20 mouse cellular contexts compared by ENCODE assay signal in genomic region chr3:116203942-116204341, GRCm38 (mm10). TPM values are rescaled to one million over a fixed set of nuclear protein-coding genes. Genes with fewer than 3 reads are reported as not detected.
DNase-seq lines count a peak whose midpoint lies in the region; ATAC-seq and TF ChIP-seq lines count a peak whose summit lies in the region.
"Had no signal": no experiment of that assay in that cellular context is flagged by ENCODE, and none has a peak within 500 bp of the region (broad histone marks: within the 10 kb centered on the region; RNA-seq: fewer than 3 reads in every experiment).

No protein-coding gene starts in this region.

- DNase-seq in lung, postnatal 25 days (ENCODE audit: low spot score): no peak
- DNase-seq in yolk sac, embryonic 10.5 days (ENCODE audit: low spot score): peak; percentile 13
- DNase-seq: adrenal gland, adult 2 months; cerebellum, adult 11 months; cerebellum, adult 9-11 months; forebrain, postnatal 0 days; gastrocnemius, postnatal 36 days had no signal

- peaks cover 7% of the 10 kb centered on the region for H3K4me1 ChIP-seq in intestine, embryonic 15.5 days (replicated peaks)
- H3K4me1 ChIP-seq in intestine, postnatal 0 days (replicated peaks; ENCODE audit: control insufficient read depth, insufficient read depth, low read length): no peaks in the 10 kb centered on the region
- peaks cover 13% of the 10 kb centered on the region for H3K4me1 ChIP-seq in lung, embryonic 15.5 days
- H3K4me1 ChIP-seq in kidney, embryonic 15.5 days: peaks cover 34% of the 10 kb centered on the region
- H3K4me1 ChIP-seq in forebrain, embryonic 13.5 days: no peaks in the 10 kb centered on the region
- H3K4me1 ChIP-seq: hindbrain, embryonic 15.5 days; liver, embryonic 12.5 days had no signal

- H3K27ac ChIP-seq in intestine, embryonic 15.5 days: no peak overlapping the region
- no peak overlapping the region for H3K27ac ChIP-seq in intestine, postnatal 0 days (ENCODE audit: low read depth, low read length)
- H3K27ac ChIP-seq in lung, embryonic 15.5 days: peak overlapping the region; percentile 88
- peak overlapping the region; percentile 86 for H3K27ac ChIP-seq in kidney, embryonic 15.5 days
- H3K27ac ChIP-seq in forebrain, embryonic 13.5 days: no peak overlapping the region
- H3K27ac ChIP-seq: embryonic facial prominence, embryonic 10.5 days; hindbrain, embryonic 15.5 days; limb, embryonic 12.5 days; liver, embryonic 12.5 days; neural tube, embryonic 15.5 days had no signal

- H3K9me3 ChIP-seq in intestine, embryonic 15.5 days: no peaks in the 10 kb centered on the region
- no peaks in the 10 kb centered on the region for H3K9me3 ChIP-seq in intestine, postnatal 0 days (ENCODE audit: control insufficient read depth)
- no peaks in the 10 kb centered on the region for H3K9me3 ChIP-seq in lung, embryonic 15.5 days
- H3K9me3 ChIP-seq in kidney, embryonic 15.5 days (replicated peaks): no peaks in the 10 kb centered on the region
- H3K9me3 ChIP-seq in forebrain, embryonic 13.5 days (replicated peaks): no peaks in the 10 kb centered on the region
- H3K9me3 ChIP-seq: embryonic facial prominence, embryonic 10.5 days; hindbrain, embryonic 15.5 days; limb, embryonic 12.5 days; liver, embryonic 12.5 days; neural tube, embryonic 15.5 days had no signal

- no peak overlapping the region for H3K4me3 ChIP-seq in intestine, embryonic 15.5 days (replicated peaks)
- H3K4me3 ChIP-seq in intestine, postnatal 0 days (ENCODE audit: low read depth, low read length): no peak overlapping the region
- no peak overlapping the region for H3K4me3 ChIP-seq in lung, embryonic 15.5 days
- no peak overlapping the region for H3K4me3 ChIP-seq in kidney, embryonic 15.5 days (replicated peaks)
- no peak overlapping the region for H3K4me3 ChIP-seq in forebrain, embryonic 13.5 days
- H3K4me3 ChIP-seq: embryonic facial prominence, embryonic 10.5 days; hindbrain, embryonic 15.5 days; limb, embryonic 12.5 days; liver, embryonic 12.5 days; neural tube, embryonic 15.5 days had no signal

- TF ChIP-seq CTCF in intestine, postnatal 0 days (IDR thresholded peaks at IDR 0.05; ENCODE audit: low read depth): no peak

- ATAC-seq in intestine, embryonic 15.5 days: peak; percentile 28; the same call in 1 of the 2 replicates
- ATAC-seq in intestine, postnatal 0 days: no peak
- no peak for ATAC-seq in lung, embryonic 15.5 days (ENCODE audit: borderline replicate concordance, extremely low read depth, low FRiP score, low TSS enrichment)
- peak; percentile 47 for ATAC-seq in kidney, embryonic 15.5 days (replicated peaks; ENCODE audit: low FRiP score)
- ATAC-seq in forebrain, embryonic 13.5 days: no peak
- ATAC-seq: CD4-positive, CD25-positive, alpha-beta regulatory T cell, adult 4 months; forebrain, postnatal 0 days; liver, embryonic 12.5 days; lung, postnatal 0 days had no signal

- 33% methylated on average over 3 of the region's 3 CpGs for WGBS in intestine, embryonic 15.5 days
- 18% methylated on average over 3 of the region's 3 CpGs for WGBS in intestine, postnatal 0 days
- whole genome bisulfite sequencing in lung, embryonic 15.5 days: 37% methylated on average over 3 of the region's 3 CpGs
- 46% methylated on average over 3 of the region's 3 CpGs for WGBS in kidney, embryonic 15.5 days
- WGBS in forebrain, embryonic 13.5 days: 70% methylated on average over 3 of the region's 3 CpGs

- no peak overlapping the region for H3K4me2 ChIP-seq in intestine, embryonic 15.5 days (replicated peaks)
- H3K4me2 ChIP-seq in intestine, postnatal 0 days (replicated peaks; ENCODE audit: low read depth): no peak overlapping the region
- H3K4me2 ChIP-seq in lung, embryonic 15.5 days: no peak overlapping the region
- no peak overlapping the region for H3K4me2 ChIP-seq in kidney, embryonic 15.5 days
- no peak overlapping the region for H3K4me2 ChIP-seq in forebrain, embryonic 13.5 days
- H3K4me2 ChIP-seq: hindbrain, embryonic 15.5 days; limb, embryonic 12.5 days; liver, embryonic 12.5 days; midbrain, embryonic 11.5 days; neural tube, embryonic 15.5 days had no signal

- H3K36me3 ChIP-seq in intestine, embryonic 15.5 days: no peaks in the 10 kb centered on the region
- no peaks in the 10 kb centered on the region for H3K36me3 ChIP-seq in intestine, postnatal 0 days (ENCODE audit: control insufficient read depth, insufficient read depth)
- H3K36me3 ChIP-seq in lung, embryonic 15.5 days: no peaks in the 10 kb centered on the region
- H3K36me3 ChIP-seq in kidney, embryonic 15.5 days: no peaks in the 10 kb centered on the region
- no peaks in the 10 kb centered on the region for H3K36me3 ChIP-seq in forebrain, embryonic 13.5 days (ENCODE audit: poor library complexity, severe bottlenecking)
- H3K36me3 ChIP-seq: embryonic facial prominence, embryonic 10.5 days; hindbrain, embryonic 15.5 days; limb, embryonic 12.5 days; liver, embryonic 12.5 days; neural tube, embryonic 15.5 days had no signal

- no peak overlapping the region for H3K9ac ChIP-seq in intestine, embryonic 15.5 days
- no peak overlapping the region for H3K9ac ChIP-seq in intestine, postnatal 0 days (ENCODE audit: low read depth, low read length)
- H3K9ac ChIP-seq in lung, embryonic 15.5 days: no peak overlapping the region
- no peak overlapping the region for H3K9ac ChIP-seq in kidney, embryonic 15.5 days
- no peak overlapping the region for H3K9ac ChIP-seq in forebrain, embryonic 13.5 days
- H3K9ac ChIP-seq: forebrain, postnatal 0 days; hindbrain, embryonic 15.5 days; limb, embryonic 12.5 days; liver, embryonic 12.5 days; neural tube, embryonic 15.5 days had no signal

- no peaks in the 10 kb centered on the region for H3K27me3 ChIP-seq in intestine, embryonic 15.5 days (replicated peaks)
- H3K27me3 ChIP-seq in intestine, postnatal 0 days (replicated peaks; ENCODE audit: control insufficient read depth, insufficient read depth, low read length): no peaks in the 10 kb centered on the region
- no peaks in the 10 kb centered on the region for H3K27me3 ChIP-seq in lung, embryonic 15.5 days
- H3K27me3 ChIP-seq in kidney, embryonic 15.5 days: no peaks in the 10 kb centered on the region
- no peaks in the 10 kb centered on the region for H3K27me3 ChIP-seq in forebrain, embryonic 13.5 days
- H3K27me3 ChIP-seq: hindbrain, embryonic 15.5 days; limb, embryonic 12.5 days; liver, embryonic 12.5 days; neural tube, embryonic 15.5 days had no signal

RNA-seq across cellular contexts. Expression of gene Gpr88, which starts 49.4 kb away (rescaled TPM):
- polyA plus RNA-seq in intestine, embryonic 15.5 days (2015; fragmentation: Nextera tagmentation; extraction: Ambion mirVana): 1.4 and 1.5 TPM in 2 replicates
- polyA plus RNA-seq in intestine, postnatal 0 days (2015; fragmentation: Nextera tagmentation; extraction: Ambion mirVana): 0.48 and 1.0 TPM in 2 replicates
- 1.3 and 1.4 TPM in 2 replicates for polyA plus RNA-seq in lung, embryonic 15.5 days (2015; fragmentation: Nextera tagmentation; extraction: Ambion mirVana)
- 0.82 and 1.0 TPM in 2 replicates for polyA plus RNA-seq in kidney, embryonic 15.5 days (2015; fragmentation: Nextera tagmentation; extraction: Ambion mirVana)
- 3.8 and 4.3 TPM in 2 replicates for polyA plus RNA-seq in forebrain, embryonic 13.5 days (2015; fragmentation: Nextera tagmentation; extraction: Ambion mirVana)
- polyA plus RNA-seq: CD4-positive, CD25-positive, alpha-beta regulatory T cell, adult 4 months had no signal

Comparison
In these comparisons a context has a peak if more than half of its experiments do, and no peak if none do; other contexts are left out.
1. ATAC-seq: peak in intestine, embryonic 15.5 days (single experiment) and kidney, embryonic 15.5 days (single experiment); none in intestine, postnatal 0 days (single experiment), lung, embryonic 15.5 days (single experiment) and forebrain, embryonic 13.5 days (single experiment).
2. H3K27ac ChIP-seq: peak in lung, embryonic 15.5 days (single experiment) and kidney, embryonic 15.5 days (single experiment); none in intestine, embryonic 15.5 days (single experiment), intestine, postnatal 0 days (single experiment) and forebrain, embryonic 13.5 days (single experiment).